Mouse (Mus musculus): ENCODE data around the gene Rad51b.

Gene Rad51b

DNA sequence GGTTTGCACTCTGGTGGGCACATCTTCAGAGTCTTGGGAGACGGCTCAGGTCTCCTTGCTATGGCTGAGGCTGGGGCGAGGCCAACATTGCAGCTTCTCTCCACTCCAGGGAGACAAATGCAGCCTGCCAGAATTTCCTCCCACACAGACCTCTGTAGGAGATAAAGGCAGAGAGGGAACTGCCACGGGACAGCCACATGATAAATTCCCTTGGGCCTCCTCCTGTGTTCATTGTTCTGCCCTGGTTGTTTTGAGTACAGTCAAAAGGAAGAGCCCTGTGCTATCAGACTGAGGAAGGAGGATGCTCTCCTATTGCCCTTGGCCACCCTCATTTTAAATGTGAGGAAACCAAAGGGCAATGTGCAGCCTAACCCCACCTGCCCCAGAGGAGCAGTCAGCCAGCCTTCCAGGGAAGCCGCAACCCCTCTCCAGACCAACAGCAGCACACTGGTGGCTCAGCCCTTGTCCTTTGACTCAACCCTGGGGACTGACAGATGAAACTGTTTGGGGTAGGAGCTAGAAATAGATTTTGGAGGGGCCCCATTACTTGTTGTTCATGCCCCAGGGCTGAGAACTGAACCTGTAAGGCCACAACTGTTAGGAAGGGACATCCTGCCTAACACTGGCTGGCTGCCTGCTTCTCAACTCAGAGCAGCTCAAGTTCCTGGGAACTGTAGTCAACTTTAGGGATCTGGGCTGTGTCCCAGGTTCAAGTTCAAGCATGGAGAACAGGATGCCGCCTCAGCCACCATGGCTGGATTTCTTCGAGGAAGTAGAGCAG, 541.3 kb downstream of the Rad51b start:
- DNase-seq (ENCODE audit: low spot score in 2 of 2), result no peak

DNA sequence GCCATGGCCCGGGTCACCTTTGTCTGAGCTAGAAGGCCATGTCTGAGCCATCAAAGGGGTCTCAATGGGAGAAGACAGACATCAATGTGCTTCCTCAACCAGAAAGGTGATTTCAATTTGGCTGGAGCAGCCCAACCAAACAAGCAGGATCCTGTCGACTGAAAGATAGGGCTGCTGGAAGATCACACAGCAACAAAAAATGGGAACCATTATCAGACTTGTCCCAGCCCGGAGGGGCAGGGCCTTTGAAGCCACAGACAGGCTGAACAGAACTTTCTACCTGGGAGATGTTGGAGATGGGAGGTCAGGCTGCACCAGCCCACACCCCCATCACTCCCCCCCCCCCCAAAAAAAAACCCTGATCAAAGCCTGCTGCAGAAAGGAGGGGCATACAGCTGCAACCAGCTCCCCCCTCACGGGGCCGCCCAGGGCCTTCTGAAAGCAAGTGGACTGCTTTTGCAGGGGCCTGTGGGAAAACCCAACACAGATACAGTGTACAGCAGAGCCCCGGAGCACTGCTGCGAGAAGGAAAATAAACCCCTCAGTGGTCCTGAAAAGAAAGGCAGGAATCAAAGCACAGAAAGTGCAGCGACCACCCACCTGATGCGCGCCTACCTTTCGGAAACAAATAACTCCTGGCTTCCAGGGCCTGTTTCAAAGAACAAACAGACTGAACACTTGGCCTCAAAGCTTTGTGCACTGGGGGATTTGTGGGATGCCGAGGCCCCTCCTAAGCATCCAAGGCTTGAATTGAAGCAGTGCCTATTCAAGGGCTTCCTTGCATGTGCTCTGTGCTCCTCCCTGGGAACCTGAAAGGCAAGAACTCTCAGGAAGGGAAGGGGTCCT, 542.2 kb downstream of the Rad51b start:
- no peak for DNase-seq (ENCODE audit: low spot score in 2 of 2)

DNA sequence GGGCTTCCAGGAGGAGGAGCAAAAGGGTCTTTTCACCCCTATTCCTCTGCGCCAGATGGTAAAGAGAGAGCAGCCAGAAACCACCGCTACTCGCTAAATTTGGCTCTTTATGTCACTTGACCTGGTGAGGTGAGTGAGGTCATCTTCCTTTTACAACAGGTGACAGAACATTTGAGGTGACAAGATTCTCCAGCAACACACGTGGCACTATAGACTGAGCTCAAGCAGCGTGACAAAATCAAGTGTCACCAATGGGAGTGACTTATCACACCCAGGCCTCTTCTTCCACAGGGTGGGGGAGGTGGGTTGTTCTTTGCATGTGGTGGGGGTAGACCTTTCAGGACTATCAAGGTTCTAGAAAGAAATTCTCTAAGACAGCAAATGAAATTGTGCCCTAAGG, 543.4 kb downstream of the Rad51b start:
- no peak for DNase-seq (ENCODE audit: low spot score in 2 of 2)

DNA sequence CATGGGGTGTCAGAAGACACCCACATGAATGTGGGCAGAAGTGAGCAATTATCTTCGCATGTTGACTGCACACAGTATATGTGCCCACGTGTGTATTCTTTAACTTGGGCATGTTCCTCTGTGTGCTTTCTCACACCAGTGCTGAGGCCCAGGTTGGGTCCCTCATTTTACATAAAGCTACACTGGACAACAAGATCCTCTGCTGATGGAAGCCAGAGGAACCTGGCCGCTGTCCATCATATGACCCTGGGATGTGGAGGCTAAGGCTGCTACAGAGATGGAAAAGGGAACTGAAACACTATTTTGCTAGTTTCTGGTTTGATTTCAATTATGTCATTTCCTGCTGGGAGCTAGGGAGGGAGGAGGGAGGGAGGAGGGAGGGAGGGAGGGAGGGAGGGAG, 544.2 kb downstream of the Rad51b start:
- DNase-seq (ENCODE audit: low spot score in 2 of 2), result no peak

DNA sequence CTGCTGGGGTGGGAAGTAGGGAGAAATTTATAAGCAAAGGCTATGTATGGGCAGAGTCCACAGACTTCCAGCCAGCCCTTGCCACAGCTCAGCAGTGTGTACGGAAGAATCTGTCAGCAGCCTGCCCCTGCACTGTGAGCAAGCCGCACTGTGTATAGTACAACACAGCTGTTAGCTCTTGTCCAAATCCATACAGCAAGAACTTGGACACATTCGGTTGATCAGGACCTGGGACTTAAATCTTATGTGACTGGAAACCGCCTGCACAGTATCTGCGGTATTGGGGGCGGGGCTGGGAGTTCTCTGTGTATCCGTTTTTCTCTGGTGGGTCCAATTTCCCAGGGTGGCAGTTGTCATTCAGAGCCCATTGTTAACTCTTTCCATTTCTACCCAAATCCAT, 545.2 kb downstream of the Rad51b start:
- DNase-seq (ENCODE audit: low spot score in 2 of 2), result no peak

DNA sequence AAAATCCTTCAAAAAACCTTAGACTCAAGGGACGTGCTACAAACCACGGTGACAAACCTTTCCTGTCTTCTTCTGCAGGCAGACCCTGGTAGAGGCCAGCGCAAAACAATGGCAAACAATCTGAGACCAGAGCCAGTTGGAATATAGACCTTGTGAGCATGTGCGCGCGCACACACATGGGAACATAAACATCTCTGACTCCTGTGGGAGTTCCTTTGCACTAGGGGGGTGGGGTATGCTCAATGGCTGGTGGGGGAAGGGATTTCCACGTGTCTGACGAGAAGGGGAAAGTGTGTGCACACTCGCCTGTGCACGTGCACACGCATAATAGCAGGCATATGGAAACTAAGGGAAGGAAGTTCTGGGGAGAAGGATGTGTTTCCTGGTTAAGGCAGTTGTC, 545.9 kb downstream of the Rad51b start:
- no peak for DNase-seq (ENCODE audit: low spot score in 2 of 2)

DNA sequence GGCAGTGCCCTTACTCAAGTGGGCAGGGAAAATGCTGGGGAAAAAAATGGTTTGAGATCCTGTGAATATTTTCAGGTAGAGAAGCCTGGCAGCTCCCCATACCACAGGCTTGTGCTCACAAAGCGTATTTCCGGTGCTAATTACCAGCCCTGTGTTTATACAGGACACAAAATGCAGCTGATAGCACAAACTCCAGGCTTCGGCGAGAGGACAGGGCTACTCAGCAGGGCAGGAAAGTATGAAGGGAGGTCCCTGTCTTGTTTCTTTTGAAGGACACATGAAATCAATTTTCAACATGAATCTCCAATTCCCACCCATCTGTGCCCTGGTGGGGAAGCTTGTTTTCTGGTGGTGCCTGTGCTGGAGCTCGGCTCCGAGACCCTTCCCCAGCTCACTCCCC, 546.4 kb downstream of the Rad51b start:
- no peak for DNase-seq (ENCODE audit: low spot score in 2 of 2)

DNA sequence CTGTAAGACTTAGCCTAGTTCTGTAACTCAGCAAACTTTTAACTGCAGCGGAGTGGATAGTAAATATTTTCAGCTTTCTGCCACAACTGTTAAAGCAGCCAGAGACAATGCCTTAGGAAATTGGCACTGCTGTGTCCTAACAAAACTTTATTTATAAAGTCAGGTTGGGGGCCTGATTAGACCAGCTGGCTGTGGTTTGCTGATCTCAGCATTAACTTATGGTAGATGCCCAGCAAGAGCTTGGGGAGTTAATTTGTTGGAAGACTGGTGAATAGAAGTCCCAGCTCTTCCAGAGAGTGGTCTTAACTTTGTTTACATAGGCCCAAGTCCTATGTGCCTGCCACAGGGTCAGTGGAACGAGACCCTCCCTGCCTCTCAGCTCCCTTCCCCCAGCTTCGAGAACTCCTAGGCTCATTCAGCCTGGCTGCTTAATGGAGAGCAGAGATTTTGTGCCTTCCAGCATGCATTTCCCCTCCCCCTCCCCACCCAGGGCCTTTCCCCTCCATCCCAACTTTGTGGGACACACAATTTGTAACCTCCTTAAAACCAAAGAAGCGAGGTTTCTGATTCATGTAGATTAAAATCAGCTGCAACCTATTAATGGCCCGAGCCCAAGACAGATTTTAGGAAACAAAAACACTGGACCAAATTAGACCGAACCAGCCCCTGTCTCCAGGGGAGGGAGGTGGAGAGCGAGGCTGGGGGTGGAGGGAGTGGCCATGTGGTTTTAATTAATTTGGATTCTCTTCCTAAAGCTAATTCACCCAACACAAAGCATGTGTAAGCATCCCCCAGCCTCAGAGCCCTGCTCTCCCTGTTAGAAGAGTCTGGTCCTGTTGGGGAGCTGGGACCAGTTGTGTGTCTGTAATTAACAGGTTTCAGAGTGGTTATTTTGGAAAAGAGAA, 549.4 kb downstream of the Rad51b start:
- no peak for DNase-seq (ENCODE audit: low spot score in 2 of 2)

DNA sequence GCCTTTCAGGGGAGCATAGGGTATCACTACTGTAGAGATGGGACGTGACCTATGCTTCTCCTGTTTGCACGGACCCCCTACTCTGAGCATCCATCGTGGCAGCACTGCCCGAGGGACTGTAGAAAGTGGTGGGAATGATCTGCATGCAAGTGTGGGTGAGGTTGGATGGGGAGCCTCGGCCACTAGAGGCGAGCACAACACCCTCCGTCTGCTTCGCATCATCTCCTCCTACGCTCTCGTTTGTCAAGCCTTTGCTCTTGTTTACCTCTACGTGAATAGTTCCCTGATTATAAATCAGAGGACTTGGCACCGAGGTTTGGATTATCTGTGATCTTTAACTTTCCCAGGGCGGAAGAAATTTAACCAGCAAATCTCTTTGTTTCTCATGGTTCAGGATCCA, 551.5 kb downstream of the Rad51b start:
- no peak for DNase-seq (ENCODE audit: low spot score in 2 of 2)

DNA sequence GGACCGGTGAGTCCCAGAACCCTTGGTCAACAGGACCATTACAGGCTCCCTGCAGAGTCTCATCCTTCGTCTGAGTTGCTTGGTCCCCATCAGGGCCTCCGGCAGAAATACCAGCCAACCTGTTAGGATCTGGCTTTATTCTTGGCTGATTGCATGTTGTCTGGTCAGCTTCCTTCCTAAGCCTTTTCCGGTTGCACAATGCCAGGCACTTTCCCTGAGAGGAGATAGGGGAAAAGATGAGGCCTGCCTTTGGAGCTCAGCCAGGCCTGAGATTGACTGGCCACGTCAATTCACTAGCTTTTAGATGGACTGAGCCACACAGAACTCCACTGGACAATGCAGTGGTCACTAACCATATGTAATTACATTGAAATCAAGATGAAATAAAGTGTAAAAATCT, 552.9 kb downstream of the Rad51b start:
- no peak for DNase-seq (ENCODE audit: low spot score in 2 of 2)

DNA sequence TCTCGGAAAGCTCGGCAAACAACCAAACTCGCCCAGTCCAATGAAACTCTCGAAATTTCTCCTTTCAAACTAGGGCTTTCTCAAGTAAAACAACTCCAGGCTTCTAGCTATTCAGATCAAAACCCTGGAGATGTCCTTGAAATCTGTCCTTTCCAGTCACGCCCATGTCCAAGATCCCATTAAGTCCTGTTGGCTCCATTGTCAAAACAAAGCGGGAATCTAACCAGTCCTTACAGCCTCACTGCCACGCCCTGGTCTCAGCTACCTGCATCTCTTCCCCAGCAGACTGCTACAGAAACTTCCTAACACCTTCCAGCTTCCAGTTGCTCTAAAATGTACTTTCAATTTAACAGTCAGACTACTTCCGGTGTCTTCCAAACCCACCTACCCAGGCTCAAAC, 554.8 kb downstream of the Rad51b start:
- DNase-seq (ENCODE audit: low spot score in 2 of 2), result no peak

DNA sequence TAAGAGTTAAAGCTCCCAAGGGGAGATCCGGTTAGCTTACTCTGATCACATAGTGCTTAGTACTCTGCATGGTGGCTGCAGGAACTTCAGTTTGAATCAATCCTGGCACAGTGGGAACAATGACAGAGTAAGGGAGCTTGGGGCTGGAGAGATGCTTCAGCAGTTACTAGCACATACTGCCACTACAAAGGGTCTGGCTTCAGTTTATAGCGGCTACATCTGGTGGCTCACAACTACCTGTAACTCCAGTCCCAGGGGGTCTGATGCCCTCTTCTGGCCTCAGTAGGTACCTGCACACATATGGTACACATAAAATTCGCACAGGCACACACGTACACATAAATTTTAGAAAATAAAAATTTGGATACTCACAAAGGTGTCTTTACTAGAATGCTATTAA, 555.5 kb downstream of the Rad51b start:
- DNase-seq (ENCODE audit: low spot score in 2 of 2), result no peak

DNA sequence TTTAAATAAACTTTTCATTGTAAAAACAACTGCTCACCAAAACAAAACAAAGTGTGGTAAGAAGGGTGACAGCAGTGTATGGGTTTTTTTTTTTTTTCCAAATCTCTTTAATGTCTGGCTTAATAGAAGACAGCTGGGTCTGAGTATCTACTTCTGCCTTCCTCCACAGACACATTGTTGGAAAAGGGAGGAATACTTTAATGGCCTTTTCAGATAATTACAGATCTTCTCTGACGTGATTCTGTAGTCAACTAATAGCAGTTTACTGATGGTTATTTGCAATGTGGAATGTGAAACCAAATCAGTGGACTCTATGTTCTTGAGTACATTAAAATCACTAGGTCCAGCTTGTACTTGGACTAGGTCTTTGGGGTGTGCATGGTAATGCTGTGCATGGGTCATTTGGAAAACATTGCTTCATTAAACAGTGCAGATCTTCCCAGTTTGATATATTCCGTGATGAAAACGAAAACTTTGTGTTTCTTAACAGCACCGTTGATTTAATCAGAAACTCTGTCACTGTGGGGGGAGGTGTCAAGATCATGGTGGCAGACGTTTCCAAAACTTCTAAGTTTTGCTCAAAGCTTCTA, 556.9 kb downstream of the Rad51b start:
- no peak for DNase-seq (ENCODE audit: low spot score in 2 of 2)

DNA sequence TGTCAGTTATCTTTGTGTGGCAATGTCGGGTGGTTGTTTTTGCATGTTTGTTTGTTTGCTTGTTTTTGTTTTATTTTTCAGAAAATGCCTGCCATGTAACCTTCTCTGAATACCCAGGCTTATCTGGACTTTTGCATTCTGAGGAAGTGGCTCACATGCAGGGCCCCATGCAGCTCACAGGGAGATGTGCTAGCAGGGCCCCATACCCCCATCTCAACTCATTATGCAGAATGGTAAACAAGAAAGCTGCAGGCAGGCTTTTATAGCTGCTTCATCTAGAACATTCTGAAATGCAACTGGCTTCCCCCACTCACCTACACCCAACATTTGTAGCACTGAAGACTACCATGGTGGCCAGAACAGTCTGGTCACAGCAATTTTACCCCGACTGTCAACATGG, 557.4 kb downstream of the Rad51b start:
- DNase-seq (ENCODE audit: low spot score in 2 of 2), result no peak

DNA sequence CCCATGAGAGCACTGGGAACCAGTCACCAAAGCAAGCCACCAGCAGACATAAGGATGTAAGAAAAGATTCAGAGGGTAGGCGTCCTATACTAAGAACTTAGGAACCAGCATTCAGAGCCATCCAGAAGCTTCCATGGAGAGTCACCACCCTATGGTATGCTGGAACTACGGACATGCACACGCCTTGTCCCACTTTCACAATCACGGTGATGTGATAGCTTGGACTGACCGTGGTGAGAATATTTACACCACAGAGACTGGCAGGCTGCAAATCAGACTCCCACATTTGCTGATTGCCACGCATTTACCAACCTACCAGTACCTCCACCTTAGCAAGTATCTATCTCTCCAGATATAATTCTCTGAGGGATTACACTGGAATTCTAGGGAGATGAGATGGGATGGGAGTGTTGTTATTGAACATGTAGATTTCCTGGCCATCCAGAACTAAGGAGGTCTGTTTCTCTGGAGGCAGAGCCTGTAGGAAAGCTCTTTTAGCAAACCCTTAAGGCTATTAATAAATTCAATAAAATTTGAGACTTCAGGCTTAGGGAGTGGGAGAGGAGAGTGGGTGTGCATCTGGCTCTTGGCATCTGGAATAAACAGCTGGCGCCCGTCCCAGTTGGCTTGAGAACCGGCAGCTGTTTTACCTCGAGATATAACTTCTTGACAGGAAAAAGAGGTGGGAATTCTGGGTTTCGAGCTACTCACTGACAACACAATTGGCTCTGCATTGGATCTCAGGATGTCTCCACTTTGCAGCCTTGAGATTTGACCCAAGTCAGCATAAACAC, 559.2 kb downstream of the Rad51b start:
- no peak for DNase-seq (ENCODE audit: low spot score in 2 of 2)

DNA sequence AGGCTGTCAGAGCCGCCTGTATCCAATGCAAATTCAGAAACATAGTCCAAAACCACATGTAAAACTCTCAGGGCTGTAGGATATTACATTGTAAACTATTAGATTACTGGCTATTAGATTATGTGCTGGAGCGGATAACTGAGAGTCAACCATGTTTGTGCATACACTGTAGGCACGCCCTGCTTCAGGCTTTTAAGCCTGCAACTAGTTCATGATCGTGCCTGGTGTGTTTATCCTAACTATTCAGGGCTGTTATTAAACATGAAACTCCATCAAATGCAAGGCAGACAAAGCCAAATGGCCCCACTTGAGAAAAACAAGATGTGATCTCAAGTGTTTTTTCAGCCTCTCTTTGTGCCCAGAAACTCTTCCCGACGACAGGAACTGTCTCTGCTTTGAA, 560.6 kb downstream of the Rad51b start:
- no peak for DNase-seq (ENCODE audit: low spot score in 2 of 2)

DNA sequence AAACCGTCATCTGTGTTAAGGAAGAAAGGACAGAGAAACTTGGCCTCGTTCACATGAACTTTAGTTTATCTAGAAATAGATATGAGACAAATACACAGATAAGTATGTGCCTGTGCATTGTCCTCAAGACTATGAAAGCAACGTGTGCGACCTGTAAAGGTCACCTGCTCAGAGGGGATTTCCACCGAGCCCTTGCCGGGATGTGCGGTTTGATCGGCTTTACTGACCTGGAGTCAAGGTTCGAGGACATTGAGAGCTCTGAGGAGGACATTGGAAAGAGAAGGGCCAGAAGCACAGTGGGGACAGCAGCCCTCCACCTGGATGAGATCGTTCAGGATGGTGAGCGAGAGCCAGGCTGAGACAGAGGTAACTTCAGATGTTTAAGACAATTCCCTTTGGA, 561.3 kb downstream of the Rad51b start:
- DNase-seq (ENCODE audit: low spot score in 2 of 2), result no peak

DNA sequence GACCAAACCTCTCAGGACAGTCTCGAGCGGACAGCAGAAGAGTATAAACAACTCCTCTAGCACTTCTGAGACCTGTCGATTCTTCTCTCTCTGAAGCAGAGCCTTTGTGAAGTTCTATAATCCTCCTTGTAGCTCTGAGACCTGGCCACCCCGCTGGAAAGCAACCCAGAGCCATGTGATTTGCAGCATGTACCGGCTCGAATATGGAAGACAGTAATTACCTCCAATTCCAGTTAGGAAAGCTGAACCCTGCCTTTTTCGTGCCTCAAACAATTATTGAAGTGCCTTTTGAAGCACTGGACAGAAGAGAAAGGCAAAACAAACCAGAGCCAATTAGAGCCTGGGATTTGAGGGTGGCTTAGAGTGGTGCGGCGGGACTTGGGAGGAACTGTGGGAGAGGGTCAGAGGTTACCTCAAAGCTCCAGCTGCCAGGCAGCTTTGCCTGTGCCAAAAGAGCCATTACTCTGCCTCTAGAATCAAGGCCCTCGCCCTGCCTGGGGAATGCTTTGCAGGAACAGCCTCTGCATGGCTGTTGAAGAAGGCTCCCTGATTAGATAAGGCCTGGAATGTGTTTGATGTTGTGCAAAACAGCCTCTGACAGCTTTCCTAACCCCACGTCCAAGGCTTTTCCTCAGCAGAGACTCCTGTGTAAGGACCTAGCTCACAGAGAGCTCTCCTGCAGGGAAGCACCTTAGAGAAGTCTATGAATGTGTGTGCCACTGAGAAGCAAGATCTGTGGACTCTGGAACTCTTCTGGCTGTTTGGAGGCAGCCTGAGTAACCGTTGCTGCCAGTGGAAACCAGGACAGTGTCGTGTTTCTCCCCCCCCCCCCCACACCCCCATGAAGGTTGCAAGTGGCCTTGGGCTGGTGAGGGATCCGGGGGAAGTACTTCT, 562.5 kb downstream of the Rad51b start:
- DNase-seq (ENCODE audit: low spot score in 2 of 2), result no peak

DNA sequence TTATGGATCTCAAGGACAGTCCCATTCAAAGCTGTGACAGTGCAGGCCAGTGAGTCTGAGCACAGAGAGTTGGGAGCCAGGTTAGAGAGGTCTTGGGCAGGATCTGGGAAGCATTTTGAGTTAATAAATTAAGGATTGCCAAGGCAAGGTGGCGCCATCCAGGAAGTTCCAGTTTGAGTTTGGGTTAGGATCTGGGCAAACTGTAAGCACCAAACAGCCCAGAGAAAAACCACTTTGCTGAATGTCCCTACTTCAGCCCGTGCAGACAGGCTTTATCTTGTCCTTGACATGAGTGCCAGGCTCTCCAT, 563.1 kb downstream of the Rad51b start:
- DNase-seq (ENCODE audit: low spot score in 2 of 2), result no peak

Data from spleen, postnatal 14 days (tissue).